Mouse (Mus musculus): ENCODE measurements around the gene Ptprk.

DNA sequence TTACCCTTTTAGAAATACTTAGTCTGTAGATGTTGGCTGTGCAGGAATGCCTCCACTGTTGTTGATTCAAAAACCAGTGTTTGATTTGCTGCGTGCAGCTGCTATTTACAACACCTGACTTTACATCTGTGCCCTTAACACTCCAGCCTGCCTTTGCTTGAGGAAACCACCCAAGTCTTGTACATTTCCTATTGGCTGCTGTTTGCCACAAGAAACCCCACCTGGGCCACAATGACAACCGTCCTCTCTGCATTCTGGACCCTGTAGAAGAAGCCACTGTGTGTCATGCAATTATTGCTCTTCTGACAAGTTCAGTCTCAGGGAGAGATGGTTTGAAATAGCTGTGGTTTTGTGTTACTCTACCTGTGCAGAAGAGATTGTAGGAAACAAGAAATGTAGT is 439.0 kb downstream of the Ptprk start:
- no peak for TF ChIP-seq CTCF (IDR thresholded peaks at IDR 0.05)
- no peak for TF ChIP-seq POLR2A (IDR thresholded peaks at IDR 0.05; ENCODE audit: insufficient read depth, low read depth, low read length)
